Mouse (Mus musculus) midbrain, embryonic 12.5 days (tissue): ENCODE measurements around the gene Evx1. TPM values are rescaled to one million over a fixed set of nuclear protein-coding genes. Genes with fewer than 3 reads are reported as not detected.

Experiments
- ATAC-seq: fragments of 200-750 bp; cut with Nextera tagmentation; 2 replicates; pipeline ENCODE4 v1.8.0; 2017; ENCODE audit warnings: low read depth, moderate TSS enrichment, moderate library complexity; ENCODE audit not compliant: low FRiP score
- H3K27ac ChIP-seq: fragments of 300-500 bp; sonication (generic); replicated peaks from 2 replicates; pipeline ENCODE4 v1.5.1; 2016; ENCODE audit warnings: mild to moderate bottlenecking
- H3K27me3 ChIP-seq: fragments of 300-500 bp; sonication (generic); 2 replicates; pipeline ENCODE4 v1.6.1; 2016; ENCODE audit warnings: mild to moderate bottlenecking
- H3K36me3 ChIP-seq: fragments of 300-500 bp; sonication (generic); 2 replicates; pipeline ENCODE4 v1.6.1; 2016
- H3K4me1 ChIP-seq: fragments of 300-500 bp; sonication (generic); 2 replicates; pipeline ENCODE4 v1.6.1; 2016
- H3K4me2 ChIP-seq: fragments of 300-500 bp; sonication (generic); replicated peaks from 2 replicates; pipeline ENCODE4 v1.6.1; 2016; ENCODE audit warnings: mild to moderate bottlenecking, moderate library complexity
- H3K4me3 ChIP-seq: fragments of 300-500 bp; sonication (generic); 2 replicates; pipeline ENCODE4 v1.5.1; 2016; ENCODE audit warnings: mild to moderate bottlenecking
- H3K9ac ChIP-seq: fragments of 300-500 bp; sonication (generic); replicated peaks from 2 replicates; pipeline ENCODE4 v1.6.1; 2016; ENCODE audit warnings: mild to moderate bottlenecking, moderate library complexity
- H3K9me3 ChIP-seq: fragments of 300-500 bp; sonication (generic); 2 replicates; pipeline ENCODE4 v1.6.1; 2016; ENCODE audit warnings: mild to moderate bottlenecking
- WGBS: fragments of 180-500 bp; shearing (Covaris S2); methylation state at CpG from one replicate; pipeline ENCODE4 v1.1.7; 2016; 5-methylcytosine and 5-hydroxymethylcytosine counted together
- polyA plus RNA-seq: library from polyadenylated mRNA; unstranded; fragments of >200 nt; fragmentation: Nextera tagmentation; extraction: Ambion mirVana; gene quantifications from 2 replicates; pipeline ENCODE4 v1.2.1, GENCODE M21; 2016

The Evx1 gene
- 0.81 and 0.82 TPM in 2 replicates for polyA plus RNA-seq

DNA sequence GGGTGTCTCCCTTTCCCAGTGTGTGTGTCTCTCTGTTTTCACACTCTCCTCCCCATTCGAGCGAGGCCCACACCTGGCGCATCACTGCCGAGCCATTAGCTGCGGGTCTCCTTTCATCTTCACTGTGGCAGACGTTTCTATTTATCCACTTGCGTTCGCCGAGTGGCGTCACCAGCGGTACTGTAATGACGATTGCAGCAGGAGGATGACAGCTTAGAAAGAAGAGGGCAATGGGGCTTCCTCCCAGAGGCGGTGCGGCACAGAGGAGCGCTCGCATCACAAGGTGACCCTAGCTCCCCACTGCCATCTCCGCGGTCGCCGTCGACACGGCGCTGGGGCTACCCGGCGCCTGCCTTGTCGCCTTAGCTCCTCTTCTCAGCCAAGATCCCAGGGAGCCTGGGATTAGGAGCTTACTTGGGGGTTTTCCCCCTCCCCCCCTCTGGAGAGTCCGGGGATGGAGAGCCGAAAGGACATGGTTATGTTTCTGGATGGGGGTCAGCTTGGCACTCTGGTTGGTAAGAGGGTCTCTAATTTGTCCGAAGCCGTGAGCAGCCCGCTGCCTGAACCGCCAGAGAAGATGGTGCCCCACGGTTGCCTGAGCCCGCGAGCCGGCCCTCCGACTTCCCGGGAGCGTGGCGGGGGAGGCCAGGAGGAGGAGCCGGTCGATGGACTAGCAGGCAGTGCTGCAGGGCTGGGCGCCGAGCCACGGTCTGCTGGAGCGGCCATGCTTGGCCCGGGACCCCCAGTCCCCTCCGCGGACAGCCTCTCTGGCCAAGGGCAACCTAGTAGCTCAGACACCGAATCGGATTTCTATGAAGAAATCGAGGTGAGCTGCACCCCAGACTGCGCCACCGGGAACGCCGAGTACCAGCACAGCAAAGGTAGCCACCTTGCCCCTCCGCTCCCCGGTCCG, at the start of gene Evx1:
Gene Evx1 (plus strand): TSS at position 108 of the 913 bp plus-strand sequence.
- 1% methylated on average over 59 of the region's 59 CpGs for WGBS
- Histone ChIP-seq H3K27ac (no peak within 1 kb of the TSS), H3K27me3 (peaks cover 99% of the 10 kb centered on the region), H3K9ac (no peak within 1 kb of the TSS), H3K4me3 (peak within 1 kb of the TSS; percentile 13), H3K36me3 (no peaks in the 10 kb centered on the region), H3K9me3 (no peaks in the 10 kb centered on the region), H3K4me1 (peaks cover 14% of the 10 kb centered on the region), H3K4me2 (no peak within 1 kb of the TSS)
- ATAC-seq: no peak

DNA sequence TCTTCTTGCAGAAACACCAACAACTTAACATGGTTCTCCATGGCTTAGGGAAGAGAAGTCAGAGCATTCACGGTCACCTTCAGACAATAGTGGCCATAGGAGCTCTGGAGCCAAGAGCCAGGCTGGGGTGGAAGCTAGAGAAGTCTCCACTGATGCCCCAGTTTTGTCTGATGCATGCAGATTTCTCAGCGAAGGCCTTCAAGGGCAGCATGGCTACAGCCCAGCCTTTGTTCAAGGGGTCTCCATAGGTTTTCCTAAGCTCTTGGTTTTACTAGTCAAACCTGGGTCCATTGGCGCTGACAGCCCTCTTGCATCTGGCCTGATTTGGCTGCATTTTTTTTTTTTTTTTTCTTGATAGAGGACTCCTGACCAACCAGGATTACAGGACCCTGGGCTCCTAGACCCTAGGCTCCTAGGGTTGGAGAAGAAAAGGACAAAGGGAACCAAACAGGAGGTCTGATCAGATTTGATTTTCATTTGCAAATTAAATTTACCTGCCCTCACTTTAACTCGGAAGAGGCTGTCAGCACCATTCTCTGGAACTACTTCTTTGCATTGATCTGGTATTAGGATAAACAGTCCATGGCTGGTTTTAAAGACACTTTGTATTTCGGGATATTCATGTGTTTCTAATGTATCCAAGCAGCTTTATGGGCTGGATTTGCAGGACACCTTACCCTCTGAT, 49.0 kb upstream of the Evx1 start:
- H3K9ac ChIP-seq: no peak overlapping the region
- ATAC-seq: no peak
- H3K27me3 ChIP-seq: peaks cover 97% of the 10 kb centered on the region
- peaks cover 9% of the 10 kb centered on the region for H3K4me1 ChIP-seq
- WGBS: 3% methylated on average over 5 of the region's 5 CpGs
- no peaks in the 10 kb centered on the region for H3K36me3 ChIP-seq
- no peak overlapping the region for H3K27ac ChIP-seq
- H3K4me2 ChIP-seq: no peak overlapping the region
- no peak overlapping the region for H3K4me3 ChIP-seq
- no peaks in the 10 kb centered on the region for H3K9me3 ChIP-seq

DNA sequence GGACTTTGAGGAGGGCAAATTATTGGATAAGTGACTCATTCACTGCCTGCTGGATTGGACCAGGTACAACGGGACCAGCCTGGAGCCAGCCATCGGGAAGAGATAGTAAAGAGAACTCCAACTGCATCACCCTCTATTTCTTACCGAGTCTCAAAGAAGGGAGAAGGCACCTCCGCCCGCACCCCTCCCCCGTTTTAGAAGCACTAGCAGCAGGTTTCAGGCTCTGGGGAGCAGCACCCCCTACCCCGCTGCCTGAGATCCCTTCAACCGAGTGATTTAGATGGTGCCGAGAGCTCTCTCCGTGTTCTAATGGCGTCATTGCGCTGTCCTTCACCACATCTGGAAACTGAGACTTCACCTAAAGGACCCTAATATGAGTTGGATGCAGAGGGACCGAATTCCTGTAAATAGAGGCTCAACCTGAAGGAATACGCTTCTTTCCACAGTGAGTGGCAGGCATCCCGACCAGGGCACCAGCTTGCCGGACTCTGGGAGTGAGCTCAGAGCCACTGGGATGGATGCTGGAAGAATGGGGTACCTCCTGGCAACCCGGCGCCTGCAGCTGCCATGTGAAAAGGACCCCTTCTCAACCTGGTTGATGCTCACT, 47.9 kb upstream of the Evx1 start:
- no peak overlapping the region for H3K4me3 ChIP-seq
- no peak for ATAC-seq
- no peaks in the 10 kb centered on the region for H3K36me3 ChIP-seq
- no peak overlapping the region for H3K9ac ChIP-seq
- 2% methylated on average over 18 of the region's 18 CpGs for WGBS
- H3K4me1 ChIP-seq: peaks cover 6% of the 10 kb centered on the region
- H3K9me3 ChIP-seq: no peaks in the 10 kb centered on the region
- H3K4me2 ChIP-seq: no peak overlapping the region
- H3K27me3 ChIP-seq: peaks cover 98% of the 10 kb centered on the region
- H3K27ac ChIP-seq: no peak overlapping the region

DNA sequence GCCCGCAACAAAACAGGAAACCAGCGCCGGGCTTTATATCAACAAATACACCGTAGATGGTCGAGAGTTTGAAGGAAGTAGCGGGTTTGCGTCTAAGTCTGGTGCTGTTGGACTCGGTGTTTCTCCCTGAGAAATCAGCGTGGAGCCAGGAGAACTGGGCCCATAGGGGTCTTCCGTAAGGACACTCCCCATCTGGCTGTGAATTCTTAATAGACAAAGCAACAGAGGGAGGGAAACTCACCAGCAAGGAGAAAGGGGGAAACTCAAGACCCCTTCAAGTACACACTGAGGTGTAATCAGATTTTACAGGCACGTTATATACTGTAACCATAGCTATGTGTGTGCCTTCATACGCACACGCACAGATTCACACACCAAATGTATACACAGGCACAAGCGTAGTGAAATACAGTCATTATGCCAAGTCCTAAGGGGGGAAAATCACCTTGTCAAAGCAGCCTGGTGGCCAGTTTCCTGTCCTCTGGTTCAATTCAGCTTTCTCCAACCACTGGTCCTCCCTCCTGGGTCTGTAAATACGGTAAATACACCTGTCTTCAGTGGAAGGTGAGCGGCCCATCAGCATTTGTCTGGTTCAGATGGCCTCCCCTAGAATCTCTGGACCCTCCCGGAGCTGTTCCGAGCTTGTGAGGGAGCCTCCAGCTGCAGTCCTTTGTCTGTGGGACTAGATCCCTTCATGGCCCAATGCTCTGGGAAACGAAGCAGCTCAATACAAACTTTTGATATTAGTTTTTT, 47.2 kb upstream of the Evx1 start:
- under 1% methylated on average over 19 of the region's 19 CpGs for WGBS
- H3K4me3 ChIP-seq: no peak overlapping the region
- ATAC-seq: no peak

DNA sequence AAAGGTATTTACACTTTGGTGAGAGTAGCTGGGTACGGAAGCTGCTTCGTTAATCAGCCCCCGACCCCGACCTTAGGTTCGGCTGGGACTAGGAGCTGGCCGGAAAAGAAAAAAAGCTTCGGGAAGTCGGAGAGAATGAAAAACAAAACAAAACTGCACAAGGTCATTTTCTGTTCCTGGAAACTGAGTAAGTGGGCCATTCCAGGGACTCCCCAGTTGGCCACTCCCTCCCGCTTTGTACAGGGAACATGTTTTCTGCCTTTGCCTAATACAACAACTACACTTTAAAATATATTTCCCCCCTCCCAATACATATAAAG, 46.7 kb upstream of the Evx1 start:
- Histone ChIP-seq H3K36me3 (no peaks in the 10 kb centered on the region), H3K4me3 (no peak overlapping the region), H3K9ac (no peak overlapping the region), H3K27ac (no peak overlapping the region), H3K4me2 (no peak overlapping the region), H3K4me1 (no peaks in the 10 kb centered on the region), H3K9me3 (no peaks in the 10 kb centered on the region), H3K27me3 (peaks cover 98% of the 10 kb centered on the region)
- no peak for ATAC-seq
- WGBS: 1% methylated on average over 9 of the region's 9 CpGs

More for the DNA sequence above, 47.2 kb upstream of the Evx1 start:
- no peaks in the 10 kb centered on the region for H3K36me3 ChIP-seq
- no peaks in the 10 kb centered on the region for H3K9me3 ChIP-seq
- no peak overlapping the region for H3K27ac ChIP-seq
- H3K4me1 ChIP-seq: no peaks in the 10 kb centered on the region
- H3K4me2 ChIP-seq: no peak overlapping the region
- H3K9ac ChIP-seq: no peak overlapping the region
- H3K27me3 ChIP-seq: peaks cover 98% of the 10 kb centered on the region

DNA sequence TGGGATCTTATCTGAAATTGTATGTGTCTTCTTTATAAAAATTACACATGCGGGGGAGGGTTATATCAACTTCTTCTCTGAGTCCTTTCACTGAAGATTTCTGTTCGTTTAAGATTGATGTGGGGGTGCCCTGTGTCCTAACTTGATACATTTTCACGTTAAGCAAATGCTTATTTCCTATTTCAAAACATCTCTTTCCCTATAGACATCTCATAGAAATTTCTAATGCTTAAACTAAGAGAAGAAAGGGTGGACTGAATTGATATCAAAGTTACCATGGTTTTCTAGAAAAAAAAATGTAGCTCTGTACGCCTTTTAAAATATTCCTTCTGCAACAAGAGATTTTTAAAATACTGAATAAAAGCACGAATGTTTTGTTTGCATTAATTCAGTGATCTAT, 46.1 kb upstream of the Evx1 start:
- peaks cover 96% of the 10 kb centered on the region for H3K27me3 ChIP-seq
- H3K9me3 ChIP-seq: no peaks in the 10 kb centered on the region
- ATAC-seq: no peak
- H3K4me2 ChIP-seq: no peak overlapping the region
- H3K4me3 ChIP-seq: no peak overlapping the region
- WGBS: 23% methylated on average over 5 of the region's 5 CpGs
- no peak overlapping the region for H3K9ac ChIP-seq
- no peaks in the 10 kb centered on the region for H3K4me1 ChIP-seq
- no peak overlapping the region for H3K27ac ChIP-seq
- H3K36me3 ChIP-seq: no peaks in the 10 kb centered on the region

DNA sequence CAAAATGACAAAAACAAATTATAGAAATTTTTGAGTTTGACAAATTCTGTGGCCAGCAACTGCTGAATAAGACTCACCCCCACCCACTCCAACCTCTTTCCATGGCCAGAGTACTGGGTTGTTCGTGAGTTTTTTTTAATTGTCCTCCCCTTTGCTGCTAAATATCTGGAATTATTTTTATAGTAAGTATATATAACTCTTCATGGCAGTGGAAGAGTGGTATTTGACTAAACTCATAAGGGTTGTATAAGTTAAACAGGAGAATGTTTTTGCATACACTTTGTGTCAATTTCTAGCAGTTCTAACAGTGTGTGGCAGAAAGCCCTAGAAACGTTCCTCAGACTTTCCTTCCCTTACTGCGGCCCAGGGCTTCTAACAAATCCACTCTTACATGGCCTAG, 45.6 kb upstream of the Evx1 start:
- no peak overlapping the region for H3K9ac ChIP-seq
- H3K27me3 ChIP-seq: peaks cover 96% of the 10 kb centered on the region
- H3K4me2 ChIP-seq: no peak overlapping the region
- H3K4me3 ChIP-seq: no peak overlapping the region
- H3K36me3 ChIP-seq: no peaks in the 10 kb centered on the region
- WGBS: 9% methylated on average over 3 of the region's 3 CpGs
- no peaks in the 10 kb centered on the region for H3K4me1 ChIP-seq
- no peaks in the 10 kb centered on the region for H3K9me3 ChIP-seq
- H3K27ac ChIP-seq: no peak overlapping the region
- ATAC-seq: no peak

DNA sequence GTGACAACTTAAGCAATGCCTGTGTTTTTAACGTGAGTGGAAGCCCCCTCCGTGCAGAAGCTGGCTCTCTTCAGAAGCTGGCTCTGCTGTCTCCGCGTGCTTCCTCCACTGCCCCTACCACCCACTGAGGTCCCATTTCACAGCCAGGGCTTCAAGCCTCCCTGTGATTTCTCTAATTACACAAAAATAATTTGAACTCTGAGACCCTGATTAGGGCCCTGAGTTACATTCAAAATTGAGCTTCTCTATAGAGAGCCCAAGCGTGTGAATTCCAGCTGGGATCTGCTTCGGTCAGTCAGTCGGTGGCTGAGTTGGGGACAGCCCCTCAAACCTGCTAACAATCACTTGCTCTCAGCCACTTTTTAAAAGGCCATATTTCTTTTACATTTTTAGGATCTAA, 45.0 kb upstream of the Evx1 start:
- Histone ChIP-seq H3K9me3 (no peaks in the 10 kb centered on the region), H3K27me3 (peaks cover 96% of the 10 kb centered on the region), H3K4me2 (no peak overlapping the region), H3K4me3 (no peak overlapping the region), H3K27ac (no peak overlapping the region), H3K4me1 (no peaks in the 10 kb centered on the region), H3K9ac (no peak overlapping the region), H3K36me3 (no peaks in the 10 kb centered on the region)
- 1% methylated on average over 7 of the region's 7 CpGs for WGBS
- no peak for ATAC-seq

DNA sequence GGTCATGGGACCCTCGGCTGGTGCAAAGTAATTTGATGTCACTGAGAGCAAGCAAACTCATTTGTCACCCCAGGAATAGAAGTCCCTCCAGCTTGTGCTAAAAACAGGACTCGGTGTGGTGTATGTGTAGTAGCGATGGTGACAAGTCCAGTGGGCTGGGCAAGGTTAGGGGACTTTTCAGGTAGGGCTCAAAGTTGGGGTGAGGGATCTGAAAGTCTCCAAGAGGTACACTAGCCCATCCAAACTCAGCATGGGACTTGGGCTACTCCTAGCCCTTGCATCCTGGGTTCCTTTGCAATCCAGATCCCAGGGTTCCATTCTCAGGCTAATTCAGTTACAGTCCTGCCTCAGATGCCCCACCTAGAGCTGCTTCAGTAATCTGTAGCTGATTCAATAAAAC, 44.5 kb upstream of the Evx1 start:
- H3K27me3 ChIP-seq: peaks cover 96% of the 10 kb centered on the region
- H3K36me3 ChIP-seq: no peaks in the 10 kb centered on the region
- H3K9ac ChIP-seq: no peak overlapping the region
- H3K4me3 ChIP-seq: no peak overlapping the region
- H3K4me2 ChIP-seq: no peak overlapping the region
- H3K9me3 ChIP-seq: no peaks in the 10 kb centered on the region
- ATAC-seq: no peak
- WGBS: 2% methylated on average over 3 of the region's 3 CpGs
- H3K27ac ChIP-seq: no peak overlapping the region
- no peaks in the 10 kb centered on the region for H3K4me1 ChIP-seq

DNA sequence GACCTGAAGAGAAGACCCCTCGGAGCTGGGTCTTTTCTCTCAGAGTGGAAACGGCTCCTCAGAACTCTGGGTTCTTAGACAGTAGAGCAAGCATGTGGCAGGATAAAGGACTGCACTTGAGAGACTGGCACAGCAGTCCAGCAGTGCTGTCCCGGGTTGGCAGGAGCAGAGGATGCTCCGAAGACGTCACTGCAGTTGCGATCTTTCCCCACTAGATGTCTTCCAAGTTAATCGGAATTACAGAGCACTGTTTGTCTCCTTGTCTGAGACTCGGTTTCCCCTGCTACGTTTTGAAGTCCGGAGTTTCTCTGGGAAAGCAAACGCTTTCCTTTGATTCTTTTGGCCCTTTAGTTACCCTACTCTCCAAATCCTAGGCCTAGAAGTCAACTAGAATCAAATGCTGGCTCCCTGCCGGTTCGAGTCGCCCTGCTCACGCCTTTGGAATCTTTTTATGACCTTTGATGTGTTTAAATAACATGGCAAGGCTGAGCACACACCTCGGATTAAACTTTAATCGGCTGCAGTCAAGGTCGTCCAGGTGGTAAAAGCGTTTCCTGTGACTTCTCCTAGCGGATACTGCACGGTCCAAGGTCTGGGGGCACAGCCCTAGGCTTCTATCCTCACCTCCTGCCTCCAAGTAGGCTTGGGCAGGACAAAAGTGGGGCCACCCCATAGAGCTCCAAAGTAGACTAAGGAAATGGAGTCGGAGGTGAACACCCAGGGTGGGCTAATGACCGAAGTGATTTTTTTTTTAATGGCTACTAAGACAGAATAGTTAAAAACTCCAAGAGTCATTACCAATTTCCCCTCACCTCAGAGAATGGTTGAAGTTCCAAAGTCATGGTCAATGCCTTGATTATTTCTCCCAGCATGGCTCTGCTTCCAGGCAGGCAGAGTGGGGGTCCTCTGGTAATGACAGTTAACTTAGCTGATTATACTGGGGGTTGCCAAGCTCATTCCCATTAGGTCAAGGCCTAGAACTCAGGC, 42.5 kb upstream of the Evx1 start:
- Histone ChIP-seq H3K4me3 (no peak overlapping the region), H3K4me2 (no peak overlapping the region), H3K9ac (no peak overlapping the region), H3K9me3 (no peaks in the 10 kb centered on the region), H3K4me1 (no peaks in the 10 kb centered on the region), H3K27ac (no peak overlapping the region), H3K27me3 (peaks cover 96% of the 10 kb centered on the region), H3K36me3 (no peaks in the 10 kb centered on the region)
- 4% methylated on average over 23 of the region's 23 CpGs for WGBS
- ATAC-seq: 0 out of 2 replicates have a peak, but pooled peaks have one; percentile 19
